Mouse (Mus musculus) v-Abl transformed pro-B cells (cell line): ENCODE measurements at regions not wholly inside any gene's neighbourhood (a gene's known extent, or its start where the extent isn't known, plus 50 kb on each side); places are given as distances from the start of the nearest gene placed in this dataset.
"Not testable (repeated sequence)": the region's sequence is repeated elsewhere in the genome, so short reads cannot be mapped to it uniquely, and the experiment has no call there.

Experiments used
- in situ Hi-C, 2 experiments: fragments of 400-800 bp; cut with MboI; formaldehyde crosslinking; loops; one replicate each; pipeline ENCODE4 v1.15.1; 2025; ENCODE audit not compliant: unreplicated experiment in 2 of 2

- in situ Hi-C loops, result no loop called here
These were observed 245.3 kb downstream of the Brms1l start for GRCm38 (mm10) chr12:56081406-56081805.

GRCm38 (mm10) chr12:56064183-56064582 is 228.1 kb downstream of the Brms1l start:
- in situ Hi-C loops, result loop anchor here in 1 of 2 experiments (10.0 kb wide), 1 partner anchor 171 kb away; no protein-coding TSS in a partner anchor

GRCm38 (mm10) chr12:56058876-56059275 is 222.8 kb downstream of the Brms1l start:
- in situ Hi-C loops, result loop anchor here (5.0 to 10.0 kb wide), 8 partner anchors 284 to 926 kb away; partner anchors contain the start of gene Nkx2-1 (in 1 of the 2)

DNA sequence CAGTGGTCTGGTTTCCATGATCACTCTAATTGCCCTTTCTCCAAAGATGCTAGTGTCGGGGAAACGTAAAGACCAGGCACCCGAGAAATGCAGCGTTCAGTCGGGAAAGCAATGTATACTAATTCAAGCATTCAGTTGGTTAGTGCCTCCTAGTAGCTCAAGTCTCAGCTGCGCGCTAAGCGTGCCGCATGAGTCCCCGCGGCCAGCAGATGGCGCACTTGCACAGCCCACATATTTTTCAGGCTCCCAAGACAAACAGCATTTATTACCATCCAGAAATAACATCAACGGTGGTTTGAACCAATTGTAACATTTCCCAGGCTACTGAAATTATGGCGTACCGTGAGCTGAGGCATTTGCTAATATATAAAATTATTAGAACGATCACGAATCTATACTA is 222.3 kb downstream of the Brms1l start:
- in situ Hi-C loops, result loop anchor here (5.0 to 10.0 kb wide), 8 partner anchors 284 to 926 kb away; partner anchors contain the start of gene Nkx2-1 (in 1 of the 2)

DNA sequence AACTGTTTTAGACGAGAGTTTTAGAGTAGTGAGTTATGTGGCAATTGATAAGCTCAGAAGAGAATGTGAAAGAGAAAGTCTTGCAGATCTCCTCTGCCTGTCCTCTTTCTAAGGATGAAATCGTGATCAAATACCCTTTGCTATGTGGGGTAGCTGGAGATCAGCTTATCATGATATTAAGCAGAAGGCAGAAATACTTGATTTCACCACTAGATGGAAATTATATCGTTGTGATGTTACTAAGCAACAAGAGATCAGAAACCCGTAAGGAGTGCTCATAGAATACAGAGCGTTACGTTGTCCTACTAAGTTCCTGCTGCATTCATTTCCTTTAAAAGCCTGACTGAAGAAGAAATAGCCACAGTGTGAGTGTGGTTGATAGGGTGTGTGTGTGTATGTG is 219.3 kb downstream of the Brms1l start:
- in situ Hi-C loops, result loop anchor here (5.0 to 10.0 kb wide), 8 partner anchors 281 to 929 kb away; partner anchors contain the start of gene Nkx2-1 (in 1 of the 2)

- in situ Hi-C loops, result loop anchor here in 1 of 2 experiments (25.0 kb wide), 1 partner anchor 509 kb away; no protein-coding TSS in a partner anchor
These were observed 209.9 kb downstream of the Brms1l start for GRCm38 (mm10) chr12:56046050-56046449.

DNA sequence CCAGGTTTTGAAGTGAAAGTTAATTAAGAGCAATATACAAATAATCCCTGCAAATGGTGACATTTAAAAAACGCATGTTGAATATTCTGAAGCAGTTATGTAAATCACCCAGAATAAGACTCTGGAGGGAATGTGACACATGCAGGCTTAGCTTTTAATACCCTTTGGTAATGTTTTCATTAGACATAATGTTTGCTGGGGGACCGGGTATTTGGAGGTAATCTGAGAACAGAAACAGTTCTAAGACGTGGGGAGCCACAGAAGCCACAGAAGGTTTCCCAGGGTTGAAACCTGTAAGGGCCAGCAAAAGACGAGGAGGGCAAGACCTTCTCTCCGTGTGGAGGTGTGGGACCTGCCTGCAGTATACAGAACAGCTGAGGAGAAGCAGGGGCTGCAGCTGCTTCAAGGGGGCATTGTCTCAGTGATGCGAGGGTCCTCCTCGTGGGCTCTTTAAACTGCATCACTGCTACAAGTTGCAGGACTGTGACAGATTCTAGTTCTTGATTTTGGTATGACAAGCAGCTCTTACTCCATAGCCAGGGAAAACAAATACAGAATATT is 184.9 kb downstream of the Brms1l start:
- in situ Hi-C loops, result no loop called here

DNA sequence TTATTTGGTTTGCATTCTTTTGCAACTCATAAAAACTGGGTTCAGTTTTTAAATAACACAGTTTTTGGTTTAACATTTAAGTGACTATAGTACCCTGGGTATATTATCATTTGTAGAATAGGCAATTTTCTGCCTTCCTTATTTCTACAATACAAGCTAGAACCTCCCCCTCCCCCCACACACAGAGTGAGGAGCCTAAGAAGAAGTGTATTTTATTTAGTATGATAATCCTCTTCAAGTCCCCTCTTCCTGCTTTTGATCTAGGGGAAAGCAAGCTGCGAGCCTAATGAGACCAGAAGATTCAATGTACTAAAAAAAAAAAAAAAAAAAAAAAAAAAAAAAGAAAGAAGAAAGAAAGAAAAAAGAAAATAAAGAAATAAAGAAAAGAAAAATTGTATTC is 184.4 kb downstream of the Brms1l start:
- in situ Hi-C loops, result no loop called here

- in situ Hi-C loops, result no loop called here
These were observed 173.9 kb downstream of the Brms1l start for GRCm38 (mm10) chr12:56009976-56010375.

- in situ Hi-C loops, result no loop called here
These were observed 169.7 kb downstream of the Brms1l start for GRCm38 (mm10) chr12:56005846-56006245.

DNA sequence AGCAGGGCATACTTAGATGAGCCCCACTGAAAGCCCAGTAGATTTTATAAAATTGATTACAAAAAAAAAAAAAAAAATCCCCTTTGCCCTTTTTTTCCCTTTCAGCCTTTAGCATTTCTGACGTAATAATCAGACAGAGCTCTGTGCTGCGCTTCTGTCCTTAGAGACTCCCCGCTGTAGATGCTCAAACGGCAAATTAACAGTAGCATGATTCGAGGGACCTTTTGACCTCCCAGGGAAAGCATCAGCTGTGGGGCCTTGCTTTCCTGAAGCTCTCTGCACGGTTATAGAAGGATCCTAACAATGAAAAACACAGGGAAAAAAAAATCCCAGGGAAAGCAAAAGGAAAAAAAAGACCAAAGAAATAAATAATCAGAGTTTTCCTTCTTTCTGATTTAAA is 169.2 kb downstream of the Brms1l start:
- in situ Hi-C loops, result no loop called here

DNA sequence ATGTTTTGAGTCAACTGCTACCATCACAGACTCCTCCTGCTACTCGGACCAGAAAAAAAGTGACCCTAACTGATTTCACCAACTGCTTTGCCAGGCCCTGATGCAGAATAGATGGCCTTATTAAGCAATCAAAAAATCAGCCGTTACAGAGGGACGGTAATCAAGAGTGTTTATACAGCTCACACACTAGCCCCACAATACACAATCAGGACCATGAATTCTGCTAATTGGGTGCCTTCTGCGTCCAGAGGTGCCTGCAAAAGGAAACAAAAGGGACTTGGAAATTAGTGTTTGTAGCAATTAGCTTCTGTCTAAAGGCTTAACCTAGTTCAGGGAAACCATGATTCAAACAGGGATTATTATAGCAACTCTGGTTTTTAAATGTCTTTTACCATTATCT is 168.4 kb downstream of the Brms1l start:
- in situ Hi-C loops, result no loop called here

- in situ Hi-C loops, result no loop called here
These were observed 167.4 kb downstream of the Brms1l start for GRCm38 (mm10) chr12:56003561-56003960.

GRCm38 (mm10) chr12:55996585-55997377 is 160.7 kb downstream of the Brms1l start:
- in situ Hi-C loops, result no loop called here

DNA sequence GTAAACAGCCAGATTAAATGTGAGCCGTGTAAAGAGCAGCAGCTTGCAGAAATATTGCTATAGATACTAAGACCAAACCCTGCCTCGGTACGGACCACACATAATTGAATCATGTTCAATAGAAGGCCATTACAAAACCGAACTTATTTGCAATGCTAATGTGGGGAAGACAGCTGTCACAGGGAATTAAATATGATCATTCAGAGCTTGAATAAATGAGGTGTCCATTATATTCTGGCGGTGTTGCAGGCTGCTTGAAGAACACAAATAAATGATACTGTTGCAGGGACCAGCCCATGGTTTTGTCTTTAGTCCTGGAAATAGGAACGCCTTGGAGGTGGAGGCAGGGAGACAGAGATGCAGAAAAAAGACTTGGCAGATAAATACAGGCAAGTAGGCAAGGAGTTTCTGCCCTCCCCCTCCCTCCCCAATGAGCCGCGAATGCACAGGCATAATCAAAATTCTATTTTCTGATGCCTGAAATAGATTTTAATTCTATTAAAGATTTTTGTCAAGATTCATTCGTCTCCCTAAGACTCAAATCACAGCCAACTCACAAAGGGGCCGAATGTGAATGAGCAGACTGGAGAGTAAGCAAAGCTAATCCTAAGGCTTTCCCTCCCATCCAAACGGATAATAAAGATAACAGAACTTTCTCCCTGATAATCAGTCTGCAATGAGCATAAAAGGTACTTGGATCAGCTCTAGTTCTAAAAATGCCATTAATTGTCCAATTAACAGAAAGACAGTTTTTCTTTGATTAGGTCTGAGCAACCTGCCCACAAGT is 147.6 kb downstream of the Brms1l start:
- in situ Hi-C loops, result no loop called here

DNA sequence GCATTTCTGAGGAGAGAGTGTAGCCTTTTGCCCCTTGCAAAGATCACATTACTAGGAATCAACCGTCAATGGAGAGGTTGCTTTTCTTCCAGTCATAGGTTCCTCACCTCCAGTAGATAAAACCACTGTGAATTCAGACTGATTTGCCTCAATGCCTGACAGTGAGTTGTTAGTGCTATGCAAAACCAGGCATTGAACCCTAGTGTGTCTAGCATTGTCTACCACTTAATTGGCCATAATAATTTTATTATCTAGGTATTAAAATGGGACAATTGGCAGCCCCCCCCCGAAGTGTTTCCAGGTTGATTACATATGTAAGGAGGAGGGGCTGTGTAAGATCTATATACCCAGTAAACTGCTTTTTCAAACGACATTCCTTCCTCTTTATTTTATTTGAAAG is 147.0 kb downstream of the Brms1l start:
- in situ Hi-C loops, result no loop called here

DNA sequence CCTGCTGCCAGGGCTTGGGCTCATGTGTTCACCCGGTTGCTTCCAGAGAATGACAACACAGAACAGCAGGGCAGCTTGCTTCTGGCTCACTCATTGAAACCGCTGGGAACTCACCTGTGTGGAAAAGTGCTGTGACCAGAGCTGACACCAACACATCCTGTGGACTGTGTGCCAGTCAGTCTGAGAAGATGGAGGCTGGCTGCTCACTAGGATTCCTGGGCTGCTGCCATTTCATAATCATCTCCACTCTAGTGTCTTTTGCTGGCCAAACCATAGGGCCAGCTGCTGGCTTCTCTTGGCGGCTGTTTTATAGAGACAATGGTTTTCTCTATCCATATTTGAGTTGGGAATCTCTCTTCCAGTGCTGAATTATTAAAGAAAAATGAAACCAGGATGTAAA is 138.1 kb downstream of the Brms1l start:
- in situ Hi-C loops, result no loop called here

DNA sequence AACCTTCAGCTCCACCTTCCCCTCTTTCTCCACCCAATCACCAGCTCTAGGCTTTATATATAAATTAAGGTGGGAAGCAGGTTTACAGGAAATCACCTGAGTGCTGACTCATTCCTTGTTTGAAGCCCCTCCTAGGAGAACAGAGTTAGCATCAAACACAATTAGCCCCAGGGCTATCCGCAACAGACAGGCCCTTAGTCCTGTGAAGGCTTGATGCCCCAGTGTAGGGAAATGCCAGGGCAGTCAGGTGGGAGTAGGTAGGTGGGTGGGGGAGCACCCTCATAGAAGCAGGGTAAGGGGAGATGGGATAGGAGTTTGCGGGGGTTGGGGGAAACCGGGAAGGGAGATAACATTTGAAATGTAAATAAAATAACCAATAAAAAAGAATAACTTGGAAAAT is 123.2 kb downstream of the Brms1l start:
- in situ Hi-C loops, result not testable (repeated sequence)

DNA sequence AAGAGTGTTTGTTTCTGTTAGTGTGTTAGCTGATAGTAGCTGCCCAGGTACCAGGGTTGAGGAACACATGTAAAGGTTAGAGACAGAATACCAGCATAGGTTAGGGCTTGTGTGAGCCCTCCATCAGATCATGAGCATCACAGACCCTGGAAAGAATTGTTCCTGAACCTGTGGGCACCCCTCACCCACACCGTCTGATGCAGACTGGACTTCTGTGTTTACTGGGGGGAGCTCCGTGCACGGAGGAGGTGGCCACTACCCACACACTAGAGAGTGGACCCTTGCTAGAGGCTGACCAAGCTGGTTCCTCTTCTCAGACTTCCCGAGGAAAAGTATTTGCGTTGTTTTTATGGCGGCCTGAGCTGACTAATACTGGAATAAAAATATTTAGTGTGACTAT is 104.4 kb downstream of the Brms1l start:
- in situ Hi-C loops, result no loop called here

DNA sequence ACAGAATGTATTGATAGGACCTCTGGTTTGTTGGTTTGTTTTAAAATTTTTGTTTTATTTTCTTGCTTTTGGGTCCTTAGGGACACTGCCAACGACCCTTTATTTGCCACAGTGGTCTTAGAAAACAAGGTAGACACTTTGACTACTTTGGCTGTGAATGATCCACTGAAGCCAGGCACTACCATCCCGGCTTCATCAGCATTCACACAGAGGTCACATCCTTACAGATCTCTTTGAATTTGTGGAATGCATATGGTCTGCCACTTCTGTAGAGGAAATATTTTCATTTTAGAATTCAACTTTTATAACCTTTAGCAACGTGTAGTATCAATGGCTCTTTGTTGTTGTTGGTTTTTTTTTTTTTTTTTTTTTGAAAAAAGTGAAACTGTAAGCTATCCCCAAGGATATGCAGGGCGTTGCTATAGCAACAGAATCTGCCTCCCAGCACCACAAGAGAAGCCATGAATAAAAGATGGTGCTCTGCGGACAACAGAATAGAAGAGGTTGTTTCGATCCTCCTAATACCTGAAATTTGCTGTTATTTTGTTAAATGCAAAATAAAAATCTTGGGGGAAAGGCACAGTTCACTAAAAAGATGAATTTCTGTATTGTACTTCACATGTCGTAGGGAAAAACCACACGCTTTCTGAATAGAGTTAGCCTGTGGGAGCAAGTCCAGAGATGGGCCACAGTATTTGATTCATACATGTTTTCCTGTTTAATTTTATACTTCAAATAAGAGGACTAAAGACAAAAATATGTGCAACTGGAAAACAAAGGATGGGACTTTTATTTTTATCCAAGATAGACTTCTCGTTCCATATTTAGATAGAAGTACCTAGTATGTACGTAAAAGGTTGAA is 103.4 kb downstream of the Brms1l start:
- in situ Hi-C loops, result no loop called here
